Mouse (Mus musculus): ENCODE results near the gene Grap2. TPM values are rescaled to one million over a fixed set of nuclear protein-coding genes. Genes with fewer than 3 reads are reported as not detected.

Grap2 gene
- polyA plus RNA-seq, 1 experiment = 0.08 TPM

DNA sequence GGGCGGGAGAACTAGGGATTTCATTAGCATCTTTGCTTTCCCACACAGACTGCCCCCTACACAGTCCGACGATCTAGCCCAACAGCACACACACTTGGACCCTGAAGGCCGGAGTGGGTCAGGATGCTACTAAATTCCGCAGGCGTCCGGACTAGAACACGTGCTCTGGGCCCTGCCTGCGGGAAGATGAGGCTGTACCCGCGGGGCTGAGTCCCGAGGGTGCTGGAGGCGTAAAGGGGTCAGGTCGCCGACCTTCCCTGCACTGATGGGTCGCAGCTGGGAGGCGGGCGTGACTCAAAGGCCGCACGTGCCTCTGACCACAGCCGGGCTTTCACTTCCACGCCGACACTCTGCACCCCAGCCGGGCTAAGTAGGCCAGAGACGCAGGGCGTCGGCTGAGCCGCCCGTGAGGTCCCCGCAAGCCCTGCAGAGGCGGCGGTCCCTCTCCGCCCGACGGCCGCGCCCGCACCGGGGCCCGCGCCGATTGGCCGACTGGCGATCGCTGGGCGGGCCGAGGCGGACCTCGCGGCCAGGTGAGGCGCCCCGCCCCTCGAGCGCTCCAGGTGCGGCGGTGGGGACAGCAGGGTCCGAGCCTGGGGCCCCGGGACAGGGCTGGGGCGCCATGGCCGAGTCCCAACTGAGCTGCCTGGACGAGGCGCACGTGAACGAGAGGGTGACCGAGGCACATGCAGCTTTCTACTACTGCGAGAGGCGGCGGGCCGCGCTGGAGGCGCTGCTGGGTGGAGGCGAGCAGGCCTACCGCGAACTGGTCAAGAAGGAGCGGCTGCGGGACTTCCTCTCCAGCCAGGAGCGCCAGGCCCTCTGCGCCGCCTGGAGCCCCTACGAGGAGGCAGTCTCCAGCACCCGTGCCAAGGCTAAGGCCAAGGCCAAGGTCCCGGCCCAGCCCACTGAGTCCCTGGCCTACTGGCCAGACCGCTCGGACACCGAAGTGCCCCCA, 99.2 kb downstream of the Grap2 start, which contains the start of gene Fam83f:
Gene Fam83f, plus strand, starts transcription at position 553 of the 958 bp plus-strand sequence.
- Histone ChIP-seq H3K27ac (ENCODE audit: insufficient read depth, low read length) (no peak within 1 kb of the TSS), H3K27me3 (ENCODE audit: control insufficient read depth, insufficient read depth, low read length) (no peaks in the 10 kb centered on the region), H3K4me3 (replicated peaks; ENCODE audit: insufficient read depth, low read depth, low read length) (no peak within 1 kb of the TSS), H3K4me1 (ENCODE audit: control insufficient read depth, insufficient read depth, low read length) (no peaks in the 10 kb centered on the region; the same call in 1 of the 2 replicates)
- TF ChIP-seq CTCF (IDR thresholded peaks at IDR 0.05; ENCODE audit: borderline replicate concordance, insufficient read depth, low read depth, low read length) (no peak), POLR2A (IDR thresholded peaks at IDR 0.05; ENCODE audit: borderline replicate concordance, insufficient read depth, low read length) (no peak)
- DNase-seq = no peak
- 25% methylated on average over 85 of the region's 85 CpGs for WGBS

DNA sequence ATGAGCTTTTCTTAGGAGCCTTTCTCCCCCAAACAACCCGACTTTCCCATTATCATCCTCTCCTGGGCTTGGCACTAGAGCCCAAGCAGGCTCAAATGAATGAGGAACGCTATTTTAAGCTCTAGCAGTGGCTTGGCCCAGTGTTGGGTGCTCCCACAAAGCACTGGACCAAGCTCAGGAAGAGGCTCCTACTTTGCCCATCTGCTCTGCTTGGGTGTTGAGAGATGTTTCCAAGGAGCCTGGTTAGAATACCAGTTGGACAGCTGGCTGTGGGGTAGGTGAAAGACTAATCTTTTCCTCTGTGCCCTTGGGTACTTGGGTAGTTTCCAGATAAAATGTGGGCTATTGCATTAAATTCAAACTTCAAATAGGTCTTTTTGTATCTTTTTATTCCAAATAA, 100.4 kb downstream of the Grap2 start:
- no peak overlapping the region for H3K27ac ChIP-seq (ENCODE audit: insufficient read depth, low read length)
- WGBS = 42% methylated on average over 2 of the region's 2 CpGs
- H3K4me3 ChIP-seq (replicated peaks; ENCODE audit: insufficient read depth, low read depth, low read length) = no peak overlapping the region
- no peak for DNase-seq
- TF ChIP-seq CTCF (IDR thresholded peaks at IDR 0.05; ENCODE audit: borderline replicate concordance, insufficient read depth, low read depth, low read length) = no peak
- no peak for TF ChIP-seq POLR2A (IDR thresholded peaks at IDR 0.05; ENCODE audit: borderline replicate concordance, insufficient read depth, low read length)
- no peaks in the 10 kb centered on the region; the same call in 1 of the 2 replicates for H3K4me1 ChIP-seq (ENCODE audit: control insufficient read depth, insufficient read depth, low read length)
- H3K27me3 ChIP-seq (ENCODE audit: control insufficient read depth, insufficient read depth, low read length) = no peaks in the 10 kb centered on the region

DNA sequence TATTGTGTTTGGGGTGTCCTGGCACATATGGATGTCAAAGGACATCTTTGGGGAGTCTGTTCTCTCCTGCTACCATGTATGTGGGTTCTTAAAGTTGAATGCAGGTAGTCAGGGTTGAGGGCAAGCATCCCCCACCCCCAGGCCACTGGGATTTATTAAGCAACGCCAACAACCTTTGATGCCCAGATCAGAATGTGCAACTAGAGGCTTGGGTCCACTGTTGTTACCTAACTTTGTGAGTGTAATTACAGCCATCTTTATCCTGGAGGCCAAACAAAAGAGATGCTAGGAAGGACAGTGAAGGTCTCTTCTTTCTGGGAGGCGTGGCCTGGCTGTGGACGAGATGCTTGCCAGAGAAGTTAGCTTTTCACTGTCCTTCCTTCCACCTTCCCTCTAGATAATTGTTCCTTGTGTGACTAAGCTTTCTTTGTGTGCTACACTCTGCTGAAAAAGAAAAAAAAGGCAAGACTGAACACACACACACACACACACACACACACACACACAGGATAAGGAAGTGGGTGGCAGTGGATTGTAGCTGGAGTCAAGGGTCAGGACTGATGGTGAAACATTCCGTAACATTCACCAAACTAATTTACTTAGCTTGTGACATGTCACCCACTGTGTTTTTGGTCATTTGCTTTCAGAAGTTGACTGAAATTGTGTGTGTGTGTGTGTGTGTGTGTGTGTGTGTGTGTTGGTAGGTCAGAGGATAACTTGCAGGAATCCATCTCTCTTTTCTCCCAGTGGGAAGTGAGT, 101.1 kb downstream of the Grap2 start:
- Histone ChIP-seq H3K27ac (ENCODE audit: insufficient read depth, low read length) (no peak overlapping the region), H3K27me3 (ENCODE audit: control insufficient read depth, insufficient read depth, low read length) (no peaks in the 10 kb centered on the region), H3K4me3 (replicated peaks; ENCODE audit: insufficient read depth, low read depth, low read length) (no peak overlapping the region), H3K4me1 (ENCODE audit: control insufficient read depth, insufficient read depth, low read length) (no peaks in the 10 kb centered on the region; the same call in 1 of the 2 replicates)
- WGBS = 94% methylated on average over 4 of the region's 4 CpGs
- no peak for DNase-seq
- no peak for TF ChIP-seq POLR2A (IDR thresholded peaks at IDR 0.05; ENCODE audit: borderline replicate concordance, insufficient read depth, low read length)

DNA sequence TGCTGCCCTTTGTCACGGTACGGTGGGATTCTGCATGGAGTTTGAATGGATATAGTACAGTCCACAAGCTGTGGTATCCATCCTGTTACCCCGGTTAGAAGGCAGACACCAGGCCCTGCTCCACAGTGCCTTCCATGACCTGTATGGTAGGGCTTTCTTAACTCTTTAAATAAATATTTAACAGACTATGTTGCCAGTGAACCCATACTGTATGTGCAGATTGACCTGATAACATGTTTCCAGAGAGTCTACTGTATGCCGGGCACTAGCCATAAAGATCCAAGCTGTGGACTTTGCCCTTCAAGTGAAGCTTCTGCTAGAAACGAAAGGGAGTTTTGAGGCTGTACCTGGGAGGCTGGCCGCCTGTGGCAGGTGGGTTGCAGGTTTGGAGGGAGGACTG, 102.3 kb downstream of the Grap2 start:
- Histone ChIP-seq H3K4me3 (replicated peaks; ENCODE audit: insufficient read depth, low read depth, low read length) (no peak overlapping the region), H3K27me3 (ENCODE audit: control insufficient read depth, insufficient read depth, low read length) (no peaks in the 10 kb centered on the region), H3K27ac (ENCODE audit: insufficient read depth, low read length) (no peak overlapping the region), H3K4me1 (ENCODE audit: control insufficient read depth, insufficient read depth, low read length) (peaks cover 5% of the 10 kb centered on the region)
- WGBS = 92% methylated on average over 6 of the region's 6 CpGs
- TF ChIP-seq POLR2A (IDR thresholded peaks at IDR 0.05; ENCODE audit: borderline replicate concordance, insufficient read depth, low read length) (no peak), CTCF (IDR thresholded peaks at IDR 0.05; ENCODE audit: borderline replicate concordance, insufficient read depth, low read depth, low read length) (no peak)
- DNase-seq = no peak

DNA sequence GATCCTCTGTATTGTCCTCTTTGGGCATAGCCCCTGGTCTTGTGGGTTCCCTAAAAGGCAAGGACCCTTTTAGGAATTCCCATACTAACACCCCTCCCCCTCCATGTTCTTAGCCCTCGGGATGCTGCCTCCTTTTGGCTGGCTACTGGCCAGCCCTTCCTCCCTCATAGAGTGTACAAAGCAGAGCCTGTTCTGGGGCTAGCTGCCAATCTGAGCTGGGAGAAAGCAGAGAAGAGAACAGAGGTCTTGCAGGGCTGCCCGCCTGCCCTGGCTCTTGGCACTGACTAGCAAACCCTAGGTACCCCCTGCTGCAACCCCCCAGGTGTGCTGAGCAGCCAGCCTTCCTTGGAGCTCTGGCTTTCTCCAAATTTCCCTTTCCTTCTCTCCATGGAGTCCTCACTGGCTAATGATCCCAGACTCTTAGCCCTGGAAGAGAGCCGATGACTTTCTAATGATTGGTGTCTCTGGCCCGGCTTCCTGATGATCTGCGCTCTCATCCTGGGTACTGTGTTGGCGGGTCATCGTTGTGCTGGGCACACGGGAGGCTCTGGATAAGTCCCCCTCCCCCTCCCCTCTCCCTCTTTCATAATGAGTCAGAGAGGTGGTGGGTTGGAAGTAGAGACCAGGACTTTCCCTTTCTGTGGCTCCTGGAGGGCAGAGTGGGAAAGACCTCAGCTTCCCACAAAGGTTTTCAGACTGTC, 107.3 kb downstream of the Grap2 start:
- H3K4me1 ChIP-seq (ENCODE audit: control insufficient read depth, insufficient read depth, low read length) = peaks cover 14% of the 10 kb centered on the region
- 6% methylated on average over 8 of the region's 8 CpGs for WGBS
- DNase-seq = peak; percentile 41 to 48

DNA sequence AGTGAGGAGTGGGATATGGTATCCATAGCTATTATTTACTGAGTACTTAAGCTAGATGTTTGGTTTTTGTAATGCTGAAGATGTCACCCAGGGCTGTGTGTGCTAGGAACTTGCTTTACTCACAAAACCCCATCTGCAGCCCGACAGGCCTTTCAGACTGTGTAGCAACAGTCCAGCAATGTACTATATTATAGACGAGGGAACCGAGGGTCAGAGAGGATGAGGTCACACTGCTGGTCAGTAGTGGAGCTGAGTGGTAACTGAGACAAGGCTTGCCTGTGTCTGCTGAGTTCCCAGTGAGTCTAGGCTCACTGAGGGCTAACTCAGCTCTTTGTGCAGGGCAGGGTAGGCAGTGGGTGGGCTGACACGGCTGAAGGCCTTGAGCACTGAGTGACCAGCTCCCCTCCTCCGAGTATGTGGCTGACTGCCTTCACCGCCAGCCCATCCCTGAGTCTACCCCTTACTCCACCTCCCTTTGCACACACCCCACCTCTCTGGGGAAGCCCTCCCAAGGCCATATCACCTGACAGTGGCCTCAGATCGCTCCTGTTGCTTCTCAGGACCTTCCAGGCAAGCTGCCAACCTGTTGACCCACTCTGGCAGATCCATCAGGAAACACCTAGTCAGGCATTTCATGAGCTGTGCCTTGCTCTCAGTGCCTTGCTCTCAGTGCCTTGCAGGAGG, 108.1 kb downstream of the Grap2 start:
- TF ChIP-seq CTCF (IDR thresholded peaks at IDR 0.05; ENCODE audit: borderline replicate concordance, insufficient read depth, low read depth, low read length) = no peak
- TF ChIP-seq POLR2A (IDR thresholded peaks at IDR 0.05; ENCODE audit: borderline replicate concordance, insufficient read depth, low read length) = no peak
- WGBS = 75% methylated on average over 7 of the region's 7 CpGs
- H3K27ac ChIP-seq (ENCODE audit: insufficient read depth, low read length) = no peak overlapping the region
- no peak for DNase-seq
- no peaks in the 10 kb centered on the region for H3K27me3 ChIP-seq (ENCODE audit: control insufficient read depth, insufficient read depth, low read length)
- peaks cover 14% of the 10 kb centered on the region for H3K4me1 ChIP-seq (ENCODE audit: control insufficient read depth, insufficient read depth, low read length)
- no peak overlapping the region for H3K4me3 ChIP-seq (replicated peaks; ENCODE audit: insufficient read depth, low read depth, low read length)

More for the DNA sequence above, 107.3 kb downstream of the Grap2 start:
- TF ChIP-seq POLR2A (IDR thresholded peaks at IDR 0.05; ENCODE audit: borderline replicate concordance, insufficient read depth, low read length) (no peak), CTCF (IDR thresholded peaks at IDR 0.05; ENCODE audit: borderline replicate concordance, insufficient read depth, low read depth, low read length) (no peak)
- H3K27ac ChIP-seq (ENCODE audit: insufficient read depth, low read length) = no peak overlapping the region
- H3K27me3 ChIP-seq (ENCODE audit: control insufficient read depth, insufficient read depth, low read length) = no peaks in the 10 kb centered on the region
- no peak overlapping the region for H3K4me3 ChIP-seq (replicated peaks; ENCODE audit: insufficient read depth, low read depth, low read length)

DNA sequence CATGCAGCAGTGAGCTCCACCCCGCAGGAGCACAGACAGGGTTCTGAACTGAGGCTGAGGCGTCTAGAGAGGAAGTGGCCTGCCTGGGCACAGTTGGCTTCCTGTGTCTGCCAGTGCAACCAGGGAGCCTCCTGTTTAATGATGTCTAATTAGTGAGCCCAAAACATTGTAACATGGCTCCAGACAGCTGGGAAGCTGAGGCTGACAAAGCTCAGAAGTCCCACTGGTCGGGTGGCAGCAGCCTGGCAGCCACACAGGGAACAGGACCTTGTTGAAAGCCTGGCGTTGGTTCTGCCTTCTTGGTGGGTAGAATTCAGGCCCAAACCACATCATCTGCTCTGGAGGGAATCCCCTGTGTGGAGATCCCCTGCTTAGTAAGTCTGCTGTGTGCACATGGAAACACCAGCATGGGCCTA, 109.1 kb downstream of the Grap2 start:
- 71% methylated on average over 4 of the region's 4 CpGs for WGBS

More for the DNA sequence above, 109.1 kb downstream of the Grap2 start:
- H3K4me3 ChIP-seq (replicated peaks; ENCODE audit: insufficient read depth, low read depth, low read length) = no peak overlapping the region
- H3K27ac ChIP-seq (ENCODE audit: insufficient read depth, low read length) = no peak overlapping the region
- TF ChIP-seq POLR2A (IDR thresholded peaks at IDR 0.05; ENCODE audit: borderline replicate concordance, insufficient read depth, low read length) (no peak), CTCF (IDR thresholded peaks at IDR 0.05; ENCODE audit: borderline replicate concordance, insufficient read depth, low read depth, low read length) (no peak)
- H3K27me3 ChIP-seq (ENCODE audit: control insufficient read depth, insufficient read depth, low read length) = no peaks in the 10 kb centered on the region
- DNase-seq = no peak
- H3K4me1 ChIP-seq (ENCODE audit: control insufficient read depth, insufficient read depth, low read length) = peaks cover 14% of the 10 kb centered on the region
